Mouse (Mus musculus): ENCODE measurements at regions not wholly inside any gene's neighbourhood (a gene's known extent, or its start where the extent isn't known, plus 50 kb on each side); places are given as distances from the start of the nearest gene placed in this dataset.

DNA sequence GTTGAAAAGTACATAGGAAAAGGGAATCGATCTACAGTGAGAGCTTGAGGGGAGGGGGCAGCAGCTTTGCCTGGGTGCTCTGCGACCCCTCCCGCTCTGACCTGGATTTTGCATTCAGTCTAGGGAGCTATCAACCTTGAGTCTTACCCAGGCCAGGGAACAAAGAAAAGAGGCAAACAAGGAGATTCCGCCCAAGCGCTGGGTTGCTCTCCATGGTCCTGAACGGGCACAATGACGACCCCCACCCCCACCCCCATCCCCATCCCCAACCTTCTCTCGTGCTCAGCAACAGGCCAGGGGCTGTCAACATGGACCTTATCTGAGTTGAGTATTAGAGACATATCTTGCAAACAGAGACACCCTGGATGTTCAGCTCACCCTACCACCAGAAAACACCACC, 74.9 kb downstream of the Tpra1 start:
- ATAC-seq (ENCODE audit: low FRiP score, low TSS enrichment), result no peak
- H3K4me1 ChIP-seq (ENCODE audit: control insufficient read depth, insufficient read depth, low read length), result peaks cover 79% of the 10 kb centered on the region

GRCm38 (mm10) chr6:88978970-88979369, 76.9 kb downstream of the Tpra1 start:
- Histone ChIP-seq H3K4me1 (ENCODE audit: control insufficient read depth, insufficient read depth, low read length) (peaks cover 76% of the 10 kb centered on the region), H3K9me3 (ENCODE audit: control insufficient read depth, low read length) (no peaks in the 10 kb centered on the region), H3K36me3 (ENCODE audit: control insufficient read depth, insufficient read depth, low read length) (no peaks in the 10 kb centered on the region), H3K4me3 (replicated peaks; ENCODE audit: low read depth, low read length) (no peak overlapping the region), H3K27me3 (ENCODE audit: control insufficient read depth, insufficient read depth, low read length) (no peaks in the 10 kb centered on the region), H3K27ac (replicated peaks; ENCODE audit: low read depth, low read length) (peak overlapping the region; percentile 88), H3K4me2 (ENCODE audit: low read length) (no peak overlapping the region), H3K9ac (replicated peaks; ENCODE audit: low read length) (peak overlapping the region; percentile 4; the same call in 1 of the 2 replicates)
- no peak for DNase-seq
- WGBS, result 24% methylated on average over 4 of the region's 4 CpGs
- no peak for ATAC-seq (ENCODE audit: low FRiP score, low TSS enrichment)

More for the DNA sequence above, 74.9 kb downstream of the Tpra1 start:
- Histone ChIP-seq H3K27ac (replicated peaks; ENCODE audit: low read depth, low read length) (peak overlapping the region; percentile 88), H3K27me3 (ENCODE audit: control insufficient read depth, insufficient read depth, low read length) (no peaks in the 10 kb centered on the region), H3K9ac (replicated peaks; ENCODE audit: low read length) (no peak overlapping the region; the same call in 1 of the 2 replicates), H3K4me2 (ENCODE audit: low read length) (peak overlapping the region; percentile 29; the same call in 1 of the 2 replicates), H3K4me3 (replicated peaks; ENCODE audit: low read depth, low read length) (no peak overlapping the region), H3K36me3 (ENCODE audit: control insufficient read depth, insufficient read depth, low read length) (no peaks in the 10 kb centered on the region), H3K9me3 (ENCODE audit: control insufficient read depth, low read length) (no peaks in the 10 kb centered on the region)
- DNase-seq, result peak; percentile 55
- 4% methylated on average over 8 of the region's 8 CpGs for WGBS

DNA sequence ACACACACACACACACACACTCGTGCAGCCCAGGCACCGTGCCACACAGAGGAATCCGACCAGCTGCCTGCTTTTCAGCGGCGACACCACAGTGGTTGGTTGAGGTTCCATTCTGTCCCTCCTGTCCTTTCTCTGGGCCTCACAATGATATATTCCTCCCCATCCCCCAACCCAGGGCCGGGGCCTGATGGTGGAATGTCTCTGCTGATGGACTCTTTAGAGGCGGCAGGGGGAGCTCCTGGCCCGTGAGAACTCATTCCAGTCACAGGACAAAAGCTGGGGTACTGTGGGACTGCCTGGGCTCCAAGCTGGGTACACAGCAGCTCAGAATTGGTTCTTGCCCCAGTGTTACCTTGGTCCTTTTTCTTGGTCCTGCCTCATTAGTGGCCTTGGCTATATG, 78.1 kb downstream of the Tpra1 start:
- Histone ChIP-seq H3K4me2 (ENCODE audit: low read length) (no peak overlapping the region), H3K9me3 (ENCODE audit: control insufficient read depth, low read length) (no peaks in the 10 kb centered on the region), H3K27ac (replicated peaks; ENCODE audit: low read depth, low read length) (peak overlapping the region; percentile 88), H3K4me3 (replicated peaks; ENCODE audit: low read depth, low read length) (no peak overlapping the region), H3K4me1 (ENCODE audit: control insufficient read depth, insufficient read depth, low read length) (peaks cover 68% of the 10 kb centered on the region), H3K9ac (replicated peaks; ENCODE audit: low read length) (no peak overlapping the region; the same call in 1 of the 2 replicates), H3K27me3 (ENCODE audit: control insufficient read depth, insufficient read depth, low read length) (no peaks in the 10 kb centered on the region), H3K36me3 (ENCODE audit: control insufficient read depth, insufficient read depth, low read length) (no peaks in the 10 kb centered on the region)
- DNase-seq (peak; percentile 95), ATAC-seq (ENCODE audit: low FRiP score, low TSS enrichment) (peak; percentile 85)
- 0% methylated on average over 8 of the region's 8 CpGs for WGBS

DNA sequence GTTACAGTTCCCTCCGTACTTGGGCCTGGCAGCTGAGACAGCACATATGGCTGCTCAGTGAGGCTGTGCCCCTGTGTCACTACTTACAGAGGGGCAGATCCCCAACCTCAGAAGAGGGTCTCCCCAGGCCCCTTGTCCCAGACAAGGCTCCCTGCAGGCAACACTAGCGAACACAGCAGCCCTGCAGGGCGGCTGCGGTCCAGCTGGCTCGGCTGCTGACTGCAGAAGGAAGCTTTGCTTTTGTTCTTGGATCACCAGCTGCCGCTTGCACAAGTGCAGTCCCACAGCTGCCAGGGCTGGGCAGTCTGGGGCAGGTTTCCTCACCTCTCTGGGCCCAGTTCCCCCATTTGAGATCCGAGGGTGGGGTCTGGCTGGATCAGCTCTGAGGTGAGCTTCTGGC, 79.5 kb downstream of the Tpra1 start:
- H3K4me1 ChIP-seq (ENCODE audit: control insufficient read depth, insufficient read depth, low read length), result peaks cover 54% of the 10 kb centered on the region
- peak overlapping the region; percentile 88 for H3K27ac ChIP-seq (replicated peaks; ENCODE audit: low read depth, low read length)
- H3K9ac ChIP-seq (replicated peaks; ENCODE audit: low read length), result peak overlapping the region; percentile 29; the same call in 1 of the 2 replicates
- H3K27me3 ChIP-seq (ENCODE audit: control insufficient read depth, insufficient read depth, low read length), result no peaks in the 10 kb centered on the region
- peak overlapping the region; percentile 12; the same call in 1 of the 2 replicates for H3K4me2 ChIP-seq (ENCODE audit: low read length)
- no peaks in the 10 kb centered on the region for H3K9me3 ChIP-seq (ENCODE audit: control insufficient read depth, low read length)
- DNase-seq (peak; percentile 76), ATAC-seq (ENCODE audit: low FRiP score, low TSS enrichment) (peak; percentile 29; the same call in 1 of the 2 replicates)
- 4% methylated on average over 7 of the region's 7 CpGs for WGBS
- no peaks in the 10 kb centered on the region for H3K36me3 ChIP-seq (ENCODE audit: control insufficient read depth, insufficient read depth, low read length)
- no peak overlapping the region for H3K4me3 ChIP-seq (replicated peaks; ENCODE audit: low read depth, low read length)

GRCm38 (mm10) chr6:88984170-88984569, 82.1 kb downstream of the Tpra1 start:
- Histone ChIP-seq H3K9ac (replicated peaks; ENCODE audit: low read length) (no peak overlapping the region), H3K36me3 (ENCODE audit: control insufficient read depth, insufficient read depth, low read length) (no peaks in the 10 kb centered on the region), H3K4me2 (ENCODE audit: low read length) (no peak overlapping the region), H3K4me1 (ENCODE audit: control insufficient read depth, insufficient read depth, low read length) (peaks cover 30% of the 10 kb centered on the region), H3K27me3 (ENCODE audit: control insufficient read depth, insufficient read depth, low read length) (no peaks in the 10 kb centered on the region), H3K27ac (replicated peaks; ENCODE audit: low read depth, low read length) (peak overlapping the region; percentile 57), H3K4me3 (replicated peaks; ENCODE audit: low read depth, low read length) (no peak overlapping the region), H3K9me3 (ENCODE audit: control insufficient read depth, low read length) (no peaks in the 10 kb centered on the region)
- 63% methylated on average over 4 of the region's 4 CpGs for WGBS
- DNase-seq, result peak; percentile 83
- ATAC-seq (ENCODE audit: low FRiP score, low TSS enrichment), result no peak

GRCm38 (mm10) chr6:88984863-88985262, 82.8 kb downstream of the Tpra1 start:
- Histone ChIP-seq H3K27ac (replicated peaks; ENCODE audit: low read depth, low read length) (peak overlapping the region; percentile 37; the same call in 1 of the 2 replicates), H3K4me1 (ENCODE audit: control insufficient read depth, insufficient read depth, low read length) (peaks cover 23% of the 10 kb centered on the region), H3K36me3 (ENCODE audit: control insufficient read depth, insufficient read depth, low read length) (no peaks in the 10 kb centered on the region), H3K4me3 (replicated peaks; ENCODE audit: low read depth, low read length) (no peak overlapping the region), H3K9ac (replicated peaks; ENCODE audit: low read length) (no peak overlapping the region), H3K9me3 (ENCODE audit: control insufficient read depth, low read length) (no peaks in the 10 kb centered on the region), H3K27me3 (ENCODE audit: control insufficient read depth, insufficient read depth, low read length) (no peaks in the 10 kb centered on the region), H3K4me2 (ENCODE audit: low read length) (no peak overlapping the region)
- 40% methylated on average over 4 of the region's 4 CpGs for WGBS
- DNase-seq (no peak), ATAC-seq (ENCODE audit: low FRiP score, low TSS enrichment) (no peak)

GRCm38 (mm10) chr6:88988551-88988950, 86.5 kb downstream of the Tpra1 start:
- H3K4me2 ChIP-seq (ENCODE audit: low read length), result no peak overlapping the region
- peaks cover 7% of the 10 kb centered on the region for H3K4me1 ChIP-seq (ENCODE audit: control insufficient read depth, insufficient read depth, low read length)
- H3K36me3 ChIP-seq (ENCODE audit: control insufficient read depth, insufficient read depth, low read length), result no peaks in the 10 kb centered on the region
- no peak for DNase-seq
- H3K4me3 ChIP-seq (replicated peaks; ENCODE audit: low read depth, low read length), result no peak overlapping the region
- no peak overlapping the region for H3K27ac ChIP-seq (replicated peaks; ENCODE audit: low read depth, low read length)
- no peak for ATAC-seq (ENCODE audit: low FRiP score, low TSS enrichment)
- H3K9ac ChIP-seq (replicated peaks; ENCODE audit: low read length), result no peak overlapping the region
- 90% methylated on average over 10 of the region's 10 CpGs for WGBS
- H3K27me3 ChIP-seq (ENCODE audit: control insufficient read depth, insufficient read depth, low read length), result no peaks in the 10 kb centered on the region
- H3K9me3 ChIP-seq (ENCODE audit: control insufficient read depth, low read length), result no peaks in the 10 kb centered on the region

DNA sequence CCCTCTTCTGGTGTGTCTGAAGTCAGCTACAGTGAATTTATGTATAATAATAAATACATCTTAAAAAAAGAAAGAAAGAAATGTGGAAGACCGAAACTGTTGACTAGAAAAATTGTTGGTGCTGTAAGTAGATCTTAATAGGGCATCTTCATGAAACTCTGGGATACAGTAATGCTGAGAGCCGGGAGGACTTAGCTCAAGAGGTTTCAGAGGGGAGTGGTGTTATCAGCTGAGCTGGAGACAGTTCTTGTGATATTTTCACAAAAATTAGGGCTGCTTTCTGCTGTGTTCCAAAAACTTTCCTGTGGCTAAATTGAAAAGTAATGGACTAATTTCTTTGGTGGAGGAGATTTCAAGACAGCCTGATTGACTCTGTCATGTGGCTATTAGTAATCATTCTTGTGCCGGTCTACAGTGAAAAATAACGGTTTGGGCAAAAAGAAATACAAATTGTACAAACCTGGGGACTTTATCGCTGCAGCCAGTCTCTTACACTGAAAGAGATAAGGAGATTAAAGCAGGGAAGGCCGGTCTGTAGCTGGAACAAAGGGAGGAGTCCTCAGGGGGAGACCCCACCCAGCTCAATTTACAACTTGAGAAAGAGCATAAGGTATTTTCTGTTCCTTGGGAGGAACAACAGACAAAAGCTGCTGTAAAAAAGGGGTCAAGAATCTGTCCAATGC, 87.7 kb downstream of the Tpra1 start:
- H3K9ac ChIP-seq (replicated peaks; ENCODE audit: low read length), result no peak overlapping the region
- DNase-seq (no peak), ATAC-seq (ENCODE audit: low FRiP score, low TSS enrichment) (no peak)
- no peaks in the 10 kb centered on the region for H3K9me3 ChIP-seq (ENCODE audit: control insufficient read depth, low read length)
- no peaks in the 10 kb centered on the region for H3K4me1 ChIP-seq (ENCODE audit: control insufficient read depth, insufficient read depth, low read length)
- no peaks in the 10 kb centered on the region for H3K27me3 ChIP-seq (ENCODE audit: control insufficient read depth, insufficient read depth, low read length)
- no peak overlapping the region for H3K4me2 ChIP-seq (ENCODE audit: low read length)
- H3K36me3 ChIP-seq (ENCODE audit: control insufficient read depth, insufficient read depth, low read length), result no peaks in the 10 kb centered on the region
- H3K4me3 ChIP-seq (replicated peaks; ENCODE audit: low read depth, low read length), result no peak overlapping the region
- 53% methylated on average over 6 of the region's 6 CpGs for WGBS
- H3K27ac ChIP-seq (replicated peaks; ENCODE audit: low read depth, low read length), result no peak overlapping the region

DNA sequence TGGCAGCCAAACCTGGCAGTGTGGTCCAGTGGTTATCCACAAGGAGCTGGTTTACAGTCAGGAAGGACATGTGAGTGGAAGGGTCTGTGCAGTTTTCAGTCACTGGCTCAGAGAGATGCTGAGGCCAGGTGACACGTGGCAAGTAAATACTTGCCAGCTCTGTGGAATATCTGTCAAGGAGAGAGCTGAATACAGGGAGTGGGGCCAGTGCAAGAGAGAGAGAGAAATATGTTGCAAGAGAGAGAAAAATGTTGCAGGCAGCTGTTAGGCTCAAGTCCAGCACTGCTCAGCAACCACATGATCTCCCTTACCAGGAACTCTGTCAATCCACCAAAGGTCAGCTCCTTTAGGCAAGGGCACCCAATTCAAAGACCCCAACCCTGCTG, 88.2 kb downstream of the Tpra1 start:
- no peaks in the 10 kb centered on the region for H3K36me3 ChIP-seq (ENCODE audit: control insufficient read depth, insufficient read depth, low read length)
- no peaks in the 10 kb centered on the region for H3K27me3 ChIP-seq (ENCODE audit: control insufficient read depth, insufficient read depth, low read length)
- WGBS, result 31% methylated on average over 1 of the region's 1 CpGs
- no peak overlapping the region for H3K4me3 ChIP-seq (replicated peaks; ENCODE audit: low read depth, low read length)
- ATAC-seq (ENCODE audit: low FRiP score, low TSS enrichment) (no peak), DNase-seq (no peak)
- H3K9me3 ChIP-seq (ENCODE audit: control insufficient read depth, low read length), result no peaks in the 10 kb centered on the region
- H3K9ac ChIP-seq (replicated peaks; ENCODE audit: low read length), result no peak overlapping the region
- no peaks in the 10 kb centered on the region for H3K4me1 ChIP-seq (ENCODE audit: control insufficient read depth, insufficient read depth, low read length)
- no peak overlapping the region for H3K4me2 ChIP-seq (ENCODE audit: low read length)
- H3K27ac ChIP-seq (replicated peaks; ENCODE audit: low read depth, low read length), result no peak overlapping the region

Measured in midbrain, embryonic 14.5 days (tissue).